Mouse (Mus musculus) thymus, postnatal 4 days (tissue): ENCODE results near the gene Psmb9.

Experiments used
- DNase-seq: peaks from one replicate; pipeline ENCODE4 v3.0.0; 2021

Gene Psmb9

DNA sequence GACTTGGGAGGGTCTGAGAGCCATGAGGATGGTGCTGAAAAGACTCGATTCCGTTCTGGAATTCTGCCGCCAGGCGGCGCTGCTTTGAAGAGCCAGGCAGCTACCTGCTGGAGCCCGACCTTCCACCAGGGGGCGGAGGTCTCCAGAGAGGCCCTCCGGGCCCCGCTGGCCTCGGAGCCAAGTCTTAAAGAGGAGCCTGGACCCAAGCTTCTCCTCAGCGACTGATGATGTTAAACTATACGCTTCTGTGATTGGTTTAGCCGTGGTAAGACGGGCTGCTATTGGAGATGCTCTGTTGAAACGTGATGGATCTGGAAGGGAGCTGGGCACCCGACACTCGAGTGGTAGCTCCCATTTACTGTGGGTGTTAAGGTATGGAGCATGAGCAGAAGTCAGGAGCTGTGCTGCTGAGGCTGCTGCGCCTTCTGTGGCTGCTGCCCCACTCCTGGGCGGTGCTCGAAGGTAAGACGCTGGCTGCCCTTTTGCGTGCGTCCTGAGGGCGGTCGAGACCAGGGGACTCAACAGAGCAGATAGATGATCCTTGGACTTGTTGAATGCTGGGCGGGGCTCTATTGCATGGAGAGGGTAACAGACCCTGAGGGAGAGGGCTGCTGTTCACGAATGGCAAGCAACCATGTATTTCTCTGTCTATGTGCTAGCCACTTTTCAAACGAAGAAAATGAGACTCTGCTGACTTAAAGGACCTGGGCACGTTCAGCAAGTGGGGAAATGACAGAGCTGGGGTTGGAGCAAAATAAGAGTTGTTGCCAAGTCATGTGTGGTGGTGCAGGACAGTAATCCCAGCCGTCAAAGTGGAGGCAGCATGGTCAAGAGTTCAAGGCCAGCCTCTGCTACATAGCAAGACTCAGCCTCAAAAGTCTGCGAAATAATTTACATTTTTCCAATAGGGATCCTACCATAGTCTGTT lies 52.0 kb downstream of the Psmb9 start:
- peak; percentile 100 for DNase-seq

DNA sequence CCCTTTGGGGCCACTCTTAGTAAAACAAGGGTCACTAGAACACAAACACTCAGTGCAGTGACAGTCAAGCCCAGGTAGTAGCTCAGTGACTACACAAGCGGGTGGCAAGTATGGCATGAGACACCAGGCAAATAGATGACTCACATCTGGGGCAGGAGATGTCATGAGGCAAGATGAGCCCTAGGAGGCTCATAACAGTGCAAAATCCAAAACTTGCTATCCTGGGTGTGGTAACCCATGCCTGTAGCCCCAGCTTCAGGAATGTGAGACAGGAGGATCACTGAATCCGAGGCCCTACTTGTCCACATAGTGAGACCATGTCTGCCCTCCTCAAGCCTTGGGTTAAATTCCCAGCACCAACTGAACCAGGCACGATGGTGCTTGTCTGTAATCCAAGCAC lies 53.1 kb downstream of the Psmb9 start:
- no peak for DNase-seq

- peak; percentile 58 for DNase-seq
Measured at GRCm38 (mm10) chr17:34133289-34133688, 54.3 kb downstream of the Psmb9 start.
